Mouse (Mus musculus) lung, postnatal 36 days (tissue): ENCODE measurements at regions not wholly inside any gene's neighbourhood (a gene's known extent, or its start where the extent isn't known, plus 50 kb on each side); places are given as distances from the start of the nearest gene placed in this dataset.

Experiments
- DNase-seq: peaks from one replicate; pipeline ENCODE4 v3.0.0; 2022; ENCODE audit warnings: mixed read lengths

- DNase-seq = no peak
Observed at GRCm38 (mm10) chr19:15469541-15469940, 477.6 kb downstream of the Psat1 start.

DNA sequence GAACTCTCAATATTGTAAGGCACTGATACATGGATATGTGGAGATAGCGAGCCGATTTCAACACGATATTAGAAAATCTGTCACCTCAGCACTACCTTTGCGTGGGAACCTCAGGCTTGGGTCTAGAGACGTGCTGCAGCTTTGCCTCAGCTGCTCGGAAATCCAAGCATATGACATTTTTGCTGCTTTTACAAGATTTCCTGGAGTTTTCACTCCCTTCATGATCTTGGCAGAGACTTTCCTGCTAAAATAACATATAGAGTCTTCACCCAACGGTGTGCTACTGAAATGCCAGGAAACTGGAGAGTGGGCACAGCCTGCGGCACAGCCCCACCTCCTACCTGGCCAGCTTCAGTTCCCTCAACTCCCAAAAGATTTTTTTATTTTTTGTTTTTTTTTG lies 480.4 kb downstream of the Psat1 start:
- no peak for DNase-seq

- no peak for DNase-seq
Observed at GRCm38 (mm10) chr19:15465063-15465760, 481.9 kb downstream of the Psat1 start.

- no peak for DNase-seq
Observed at GRCm38 (mm10) chr19:15457793-15458192, 489.3 kb downstream of the Psat1 start.

DNA sequence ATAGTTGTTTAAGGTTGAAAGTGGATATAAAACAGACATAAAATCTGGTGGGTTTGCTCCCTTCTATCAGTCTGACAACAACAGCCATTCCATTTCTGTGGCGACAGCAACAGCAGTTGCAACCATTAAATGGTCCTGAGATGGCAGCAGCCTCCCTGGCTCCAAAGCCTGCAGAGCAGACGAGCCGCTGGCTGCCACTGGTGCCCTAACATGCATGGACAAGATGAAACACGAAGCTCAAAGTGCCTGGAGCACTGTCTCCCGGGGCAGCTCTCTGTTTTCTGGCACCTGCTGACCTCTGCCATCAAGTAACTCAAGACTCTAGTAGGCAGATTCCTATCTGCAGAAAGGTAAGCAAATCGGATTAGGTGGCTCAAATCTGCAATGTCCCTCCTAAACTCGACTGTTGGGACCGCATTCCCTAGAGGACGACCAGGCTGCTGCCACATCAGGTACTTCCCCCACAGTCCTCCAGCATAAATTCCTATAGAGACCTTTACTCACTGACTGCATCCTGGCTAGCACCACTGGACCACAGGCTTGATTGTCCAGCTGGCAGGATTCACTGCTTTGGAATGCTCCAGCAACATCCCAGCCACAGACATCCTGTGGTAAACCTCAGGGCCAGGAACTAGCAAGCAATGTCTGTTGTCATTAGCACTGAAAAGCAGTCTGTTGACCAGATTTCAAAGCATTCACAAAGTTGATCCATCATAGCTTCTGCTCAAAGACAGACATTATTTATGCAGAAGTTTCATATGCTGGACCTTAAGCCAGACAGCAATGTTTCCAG lies 490.0 kb downstream of the Psat1 start:
- DNase-seq = no peak

DNA sequence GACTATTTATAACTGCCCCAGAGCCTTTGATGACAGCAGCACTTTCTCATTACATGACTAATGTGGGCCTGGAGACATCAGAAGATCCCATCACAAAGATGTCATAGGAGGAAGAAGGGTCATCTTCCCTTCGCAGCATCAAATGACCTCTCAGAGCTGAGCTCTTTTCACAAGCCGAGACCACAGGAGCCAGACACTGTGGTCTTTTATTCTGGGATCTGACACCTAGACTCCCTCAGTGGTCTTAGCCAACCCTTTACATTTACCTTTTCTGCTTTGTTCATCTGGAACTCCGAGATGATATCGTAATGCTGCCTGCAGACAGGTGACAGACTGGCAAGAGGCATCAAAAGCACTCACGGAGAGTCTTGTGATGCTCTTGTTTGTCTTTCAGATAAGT lies 498.1 kb downstream of the Psat1 start:
- DNase-seq = no peak

DNA sequence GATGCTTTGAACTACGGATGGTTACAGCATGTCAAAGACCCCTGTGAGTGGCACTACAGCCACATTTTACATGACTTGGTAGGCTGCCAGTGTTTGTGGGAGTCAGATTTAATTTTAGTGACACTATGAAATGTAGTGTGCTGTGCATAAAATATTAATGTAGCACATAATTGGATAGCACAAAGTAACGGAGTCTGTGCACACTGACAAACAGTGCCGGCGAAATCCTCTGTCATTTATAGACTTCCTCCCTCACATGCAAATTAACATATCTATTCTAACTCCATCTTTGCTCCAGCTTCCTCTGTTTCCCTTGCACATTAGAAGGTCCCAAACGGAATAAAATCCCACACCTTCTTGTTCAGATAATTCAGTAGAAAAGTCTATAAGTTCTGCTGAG lies 515.3 kb downstream of the Psat1 start:
- no peak for DNase-seq

GRCm38 (mm10) chr19:15421311-15421710 lies 525.8 kb downstream of the Psat1 start:
- no peak for DNase-seq

- no peak for DNase-seq
Observed at GRCm38 (mm10) chr19:15398624-15399023, 548.5 kb downstream of the Psat1 start.

GRCm38 (mm10) chr19:15371682-15372081 lies 575.5 kb downstream of the Psat1 start:
- DNase-seq = no peak

DNA sequence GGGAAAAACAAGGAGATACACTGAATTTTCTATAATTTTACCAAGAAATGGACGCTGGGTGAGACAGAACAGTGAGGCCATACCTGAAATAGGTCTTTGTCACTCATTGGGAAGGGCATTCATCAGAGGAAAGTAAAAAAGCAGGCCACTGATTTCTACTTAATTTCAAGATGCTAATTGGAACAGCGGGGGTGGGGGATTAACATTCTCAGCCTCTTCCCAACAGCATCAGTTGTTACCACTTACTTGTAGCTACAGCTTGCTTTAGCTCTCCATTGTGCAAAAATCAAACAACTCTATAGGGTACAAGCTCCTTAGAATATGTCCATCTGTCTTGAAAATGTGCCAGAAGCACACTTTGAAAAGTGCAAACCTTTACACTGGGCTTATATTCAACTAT lies 580.2 kb downstream of the Psat1 start:
- DNase-seq = no peak

DNA sequence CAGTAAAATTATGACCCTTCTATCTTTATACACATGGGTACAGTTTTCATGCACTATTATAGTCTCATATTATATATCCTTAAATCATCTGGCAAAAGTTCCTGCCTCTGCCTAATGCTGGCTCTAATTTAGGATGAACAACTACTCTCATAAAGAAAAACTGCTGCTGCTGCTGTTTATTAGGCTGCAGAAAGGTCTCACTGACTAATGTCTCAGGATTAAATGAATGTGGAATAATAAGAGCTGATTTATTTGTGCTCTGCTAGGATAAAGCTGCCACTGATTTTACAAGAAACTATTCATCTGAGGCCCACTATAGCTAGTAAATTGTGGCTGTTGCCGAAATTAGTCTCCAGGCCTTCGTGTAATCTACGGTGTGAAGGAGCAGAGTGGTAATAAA lies 590.0 kb downstream of the Psat1 start:
- no peak for DNase-seq

DNA sequence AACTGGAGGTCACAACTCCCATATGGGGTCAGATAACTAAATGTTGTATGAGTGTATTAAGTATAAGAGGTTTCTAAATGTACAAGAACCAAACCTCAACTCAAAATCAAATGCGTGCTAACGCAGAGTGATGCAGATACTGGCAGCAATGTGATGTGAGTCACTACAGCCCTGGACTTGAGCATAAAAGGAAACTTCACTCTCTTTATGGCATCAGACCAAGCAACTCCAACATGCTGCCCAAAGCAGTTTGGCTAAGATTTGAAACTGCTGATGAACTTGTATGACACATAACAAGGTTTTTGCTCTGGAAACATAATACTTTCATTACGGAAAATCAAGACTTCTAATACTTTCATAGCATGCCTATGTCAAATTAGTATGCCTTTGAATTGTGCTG lies 598.8 kb downstream of the Psat1 start:
- DNase-seq = no peak

DNA sequence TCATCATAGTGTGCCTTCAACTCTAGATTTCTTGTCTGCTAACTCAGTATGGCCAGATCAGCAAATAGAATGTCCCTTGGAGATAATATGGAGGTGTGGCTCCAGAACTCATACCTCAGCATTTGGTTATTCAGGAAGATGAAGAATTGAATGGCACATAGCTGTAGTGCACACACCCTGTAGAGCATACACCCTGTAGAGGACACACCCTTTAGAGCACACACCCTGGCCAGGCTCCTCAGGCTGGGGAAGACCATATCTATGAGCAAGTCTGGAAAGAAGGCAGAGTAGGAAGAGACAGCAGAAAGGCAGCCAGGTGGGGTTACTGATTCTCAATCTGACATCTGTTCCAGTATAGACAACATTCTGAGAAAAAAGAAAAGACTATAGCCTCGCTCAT lies 604.9 kb downstream of the Psat1 start:
- no peak for DNase-seq

GRCm38 (mm10) chr19:15340305-15340983 lies 606.7 kb downstream of the Psat1 start:
- no peak for DNase-seq

GRCm38 (mm10) chr19:15339979-15340304 lies 607.2 kb downstream of the Psat1 start:
- no peak for DNase-seq

- DNase-seq = no peak
Observed at GRCm38 (mm10) chr19:15330155-15330554, 617.0 kb downstream of the Psat1 start.

- DNase-seq = peak; percentile 2
Observed at GRCm38 (mm10) chr19:15299474-15299873, 647.7 kb downstream of the Psat1 start.

- DNase-seq = no peak
Observed at GRCm38 (mm10) chr19:15285016-15285415, 662.1 kb downstream of the Psat1 start.

- DNase-seq = no peak
Observed at GRCm38 (mm10) chr19:15242781-15243180, 644.9 kb upstream of the Tle4 start.

- DNase-seq = no peak
Observed at GRCm38 (mm10) chr19:15230129-15230927, 632.5 kb upstream of the Tle4 start.

DNA sequence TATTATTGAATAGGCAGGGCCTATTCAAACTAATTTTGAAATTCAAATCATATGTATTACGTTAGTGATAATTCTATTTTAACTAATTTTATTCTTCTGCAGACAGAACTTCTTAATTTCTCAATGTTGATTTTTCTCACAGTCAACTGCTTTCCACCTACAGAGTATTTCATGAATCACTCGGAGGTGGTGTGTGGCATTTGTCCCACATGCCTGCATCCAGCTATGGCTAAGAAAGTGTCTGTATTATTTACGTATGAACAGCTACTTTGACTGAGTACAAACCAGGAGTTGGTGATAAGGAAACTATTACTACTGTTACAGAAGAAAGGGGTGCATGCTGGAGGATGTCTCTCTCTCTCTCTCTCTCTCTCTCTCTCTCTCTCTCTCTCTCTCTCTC lies 619.5 kb upstream of the Tle4 start:
- DNase-seq = no peak

- no peak for DNase-seq
Observed at GRCm38 (mm10) chr19:15214651-15215050, 616.8 kb upstream of the Tle4 start.
